Mouse (Mus musculus): ENCODE results near the gene Ankrd23. TPM values are rescaled to one million over a fixed set of nuclear protein-coding genes. Genes with fewer than 3 reads are reported as not detected.

Gene Ankrd23
- polyA plus RNA-seq, 1 experiment from 2014 or later, result 13.2 TPM

- 11% methylated on average over 2 of the region's 2 CpGs for WGBS
- ATAC-seq, result no peak
- no peaks in the 10 kb centered on the region; the same call in 1 of the 2 replicates for H3K4me1 ChIP-seq (replicated peaks; ENCODE audit: control insufficient read depth, insufficient read depth, low read length)
Measured at GRCm38 (mm10) chr1:36566425-36566824, 29.7 kb upstream of the Ankrd23 start.

GRCm38 (mm10) chr1:36564101-36564500 lies 27.4 kb upstream of the Ankrd23 start:
- Histone ChIP-seq H3K36me3 (ENCODE audit: control insufficient read depth, insufficient read depth) (no peaks in the 10 kb centered on the region), H3K4me2 (ENCODE audit: low read length) (no peak overlapping the region), H3K4me1 (replicated peaks; ENCODE audit: control insufficient read depth, insufficient read depth, low read length) (no peaks in the 10 kb centered on the region; the same call in 1 of the 2 replicates), H3K9ac (replicated peaks; ENCODE audit: low read depth, low read length) (no peak overlapping the region), H3K27ac (ENCODE audit: low read length) (no peak overlapping the region), H3K9me3 (ENCODE audit: control insufficient read depth, low read length) (no peaks in the 10 kb centered on the region), H3K4me3 (replicated peaks; ENCODE audit: low read length) (no peak overlapping the region), H3K27me3 (replicated peaks; ENCODE audit: control insufficient read depth, insufficient read depth, low read length) (0 out of 2 replicates have a peak, but pooled peaks cover 2% of the 10 kb centered on the region)
- ATAC-seq, result no peak
- WGBS, result 73% methylated on average over 6 of the region's 6 CpGs

More at GRCm38 (mm10) chr1:36566425-36566824, 29.7 kb upstream of the Ankrd23 start:
- Histone ChIP-seq H3K9me3 (ENCODE audit: control insufficient read depth, low read length) (no peaks in the 10 kb centered on the region), H3K9ac (replicated peaks; ENCODE audit: low read depth, low read length) (no peak overlapping the region), H3K4me3 (replicated peaks; ENCODE audit: low read length) (no peak overlapping the region), H3K4me2 (ENCODE audit: low read length) (no peak overlapping the region), H3K36me3 (ENCODE audit: control insufficient read depth, insufficient read depth) (no peaks in the 10 kb centered on the region), H3K27me3 (replicated peaks; ENCODE audit: control insufficient read depth, insufficient read depth, low read length) (no peaks in the 10 kb centered on the region), H3K27ac (ENCODE audit: low read length) (no peak overlapping the region)

GRCm38 (mm10) chr1:36563632-36564031 lies 26.9 kb upstream of the Ankrd23 start:
- 68% methylated on average over 4 of the region's 4 CpGs for WGBS
- no peak overlapping the region for H3K9ac ChIP-seq (replicated peaks; ENCODE audit: low read depth, low read length)
- peaks cover 3% of the 10 kb centered on the region for H3K4me1 ChIP-seq (replicated peaks; ENCODE audit: control insufficient read depth, insufficient read depth, low read length)
- H3K27me3 ChIP-seq (replicated peaks; ENCODE audit: control insufficient read depth, insufficient read depth, low read length), result 0 out of 2 replicates have a peak, but pooled peaks cover 2% of the 10 kb centered on the region
- no peak overlapping the region for H3K27ac ChIP-seq (ENCODE audit: low read length)
- H3K36me3 ChIP-seq (ENCODE audit: control insufficient read depth, insufficient read depth), result no peaks in the 10 kb centered on the region
- no peak for ATAC-seq
- H3K4me3 ChIP-seq (replicated peaks; ENCODE audit: low read length), result no peak overlapping the region
- no peaks in the 10 kb centered on the region for H3K9me3 ChIP-seq (ENCODE audit: control insufficient read depth, low read length)
- H3K4me2 ChIP-seq (ENCODE audit: low read length), result no peak overlapping the region

- Histone ChIP-seq H3K27ac (ENCODE audit: low read length) (no peak overlapping the region), H3K4me3 (replicated peaks; ENCODE audit: low read length) (no peak overlapping the region), H3K9ac (replicated peaks; ENCODE audit: low read depth, low read length) (no peak overlapping the region), H3K4me2 (ENCODE audit: low read length) (no peak overlapping the region), H3K36me3 (ENCODE audit: control insufficient read depth, insufficient read depth) (no peaks in the 10 kb centered on the region), H3K4me1 (replicated peaks; ENCODE audit: control insufficient read depth, insufficient read depth, low read length) (peaks cover 6% of the 10 kb centered on the region), H3K9me3 (ENCODE audit: control insufficient read depth, low read length) (no peaks in the 10 kb centered on the region), H3K27me3 (replicated peaks; ENCODE audit: control insufficient read depth, insufficient read depth, low read length) (0 out of 2 replicates have a peak, but pooled peaks cover 2% of the 10 kb centered on the region)
- 80% methylated on average over 2 of the region's 2 CpGs for WGBS
- no peak for ATAC-seq
Measured at GRCm38 (mm10) chr1:36563197-36563596, 26.5 kb upstream of the Ankrd23 start.

- no peak for ATAC-seq
- no peak overlapping the region for H3K4me3 ChIP-seq (replicated peaks; ENCODE audit: low read length)
- no peak overlapping the region for H3K9ac ChIP-seq (replicated peaks; ENCODE audit: low read depth, low read length)
- no peak overlapping the region for H3K4me2 ChIP-seq (ENCODE audit: low read length)
- 72% methylated on average over 4 of the region's 4 CpGs for WGBS
- peaks cover 6% of the 10 kb centered on the region for H3K4me1 ChIP-seq (replicated peaks; ENCODE audit: control insufficient read depth, insufficient read depth, low read length)
- H3K36me3 ChIP-seq (ENCODE audit: control insufficient read depth, insufficient read depth), result no peaks in the 10 kb centered on the region
- no peaks in the 10 kb centered on the region for H3K9me3 ChIP-seq (ENCODE audit: control insufficient read depth, low read length)
- 0 out of 2 replicates have a peak, but pooled peaks cover 2% of the 10 kb centered on the region for H3K27me3 ChIP-seq (replicated peaks; ENCODE audit: control insufficient read depth, insufficient read depth, low read length)
- H3K27ac ChIP-seq (ENCODE audit: low read length), result no peak overlapping the region
Measured at GRCm38 (mm10) chr1:36562388-36562787, 25.7 kb upstream of the Ankrd23 start.

GRCm38 (mm10) chr1:36560903-36561302 lies 24.2 kb upstream of the Ankrd23 start:
- no peaks in the 10 kb centered on the region for H3K9me3 ChIP-seq (ENCODE audit: control insufficient read depth, low read length)
- H3K4me2 ChIP-seq (ENCODE audit: low read length), result no peak overlapping the region
- H3K36me3 ChIP-seq (ENCODE audit: control insufficient read depth, insufficient read depth), result no peaks in the 10 kb centered on the region
- H3K27ac ChIP-seq (ENCODE audit: low read length), result no peak overlapping the region
- 60% methylated on average over 6 of the region's 6 CpGs for WGBS
- ATAC-seq, result no peak
- 0 out of 2 replicates have a peak, but pooled peaks cover 2% of the 10 kb centered on the region for H3K27me3 ChIP-seq (replicated peaks; ENCODE audit: control insufficient read depth, insufficient read depth, low read length)
- no peak overlapping the region for H3K4me3 ChIP-seq (replicated peaks; ENCODE audit: low read length)
- no peak overlapping the region for H3K9ac ChIP-seq (replicated peaks; ENCODE audit: low read depth, low read length)
- H3K4me1 ChIP-seq (replicated peaks; ENCODE audit: control insufficient read depth, insufficient read depth, low read length), result peaks cover 7% of the 10 kb centered on the region

- H3K27me3 ChIP-seq (replicated peaks; ENCODE audit: control insufficient read depth, insufficient read depth, low read length), result 0 out of 2 replicates have a peak, but pooled peaks cover 2% of the 10 kb centered on the region
- no peak for ATAC-seq
- 62% methylated on average over 5 of the region's 5 CpGs for WGBS
- H3K4me2 ChIP-seq (ENCODE audit: low read length), result no peak overlapping the region
- no peak overlapping the region for H3K9ac ChIP-seq (replicated peaks; ENCODE audit: low read depth, low read length)
- no peaks in the 10 kb centered on the region for H3K36me3 ChIP-seq (ENCODE audit: control insufficient read depth, insufficient read depth)
- H3K9me3 ChIP-seq (ENCODE audit: control insufficient read depth, low read length), result no peaks in the 10 kb centered on the region
- no peak overlapping the region for H3K4me3 ChIP-seq (replicated peaks; ENCODE audit: low read length)
- H3K4me1 ChIP-seq (replicated peaks; ENCODE audit: control insufficient read depth, insufficient read depth, low read length), result peaks cover 17% of the 10 kb centered on the region
- H3K27ac ChIP-seq (ENCODE audit: low read length), result no peak overlapping the region
Measured at GRCm38 (mm10) chr1:36559888-36560287, 23.2 kb upstream of the Ankrd23 start.

- Histone ChIP-seq H3K27ac (ENCODE audit: low read length) (no peak overlapping the region), H3K4me2 (ENCODE audit: low read length) (no peak overlapping the region), H3K9ac (replicated peaks; ENCODE audit: low read depth, low read length) (no peak overlapping the region), H3K36me3 (ENCODE audit: control insufficient read depth, insufficient read depth) (no peaks in the 10 kb centered on the region), H3K4me1 (replicated peaks; ENCODE audit: control insufficient read depth, insufficient read depth, low read length) (peaks cover 23% of the 10 kb centered on the region), H3K9me3 (ENCODE audit: control insufficient read depth, low read length) (no peaks in the 10 kb centered on the region), H3K27me3 (replicated peaks; ENCODE audit: control insufficient read depth, insufficient read depth, low read length) (0 out of 2 replicates have a peak, but pooled peaks cover 2% of the 10 kb centered on the region), H3K4me3 (replicated peaks; ENCODE audit: low read length) (no peak overlapping the region)
- no peak for ATAC-seq
- WGBS, result 13% methylated on average over 4 of the region's 4 CpGs
Measured at GRCm38 (mm10) chr1:36559256-36559655, 22.6 kb upstream of the Ankrd23 start.

GRCm38 (mm10) chr1:36558031-36558993 lies 21.6 kb upstream of the Ankrd23 start, which contains the start of gene Sema4c:
Gene Sema4c, minus strand, starts transcription at chr1:36558349.
- under 1% methylated on average over 61 of the region's 69 CpGs for WGBS
- Histone ChIP-seq H3K27me3 (replicated peaks; ENCODE audit: control insufficient read depth, insufficient read depth, low read length) (0 out of 2 replicates have a peak, but pooled peaks cover 2% of the 10 kb centered on the region), H3K27ac (ENCODE audit: low read length) (peak within 1 kb of the TSS; percentile 98), H3K4me2 (ENCODE audit: low read length) (peak within 1 kb of the TSS; percentile 60), H3K36me3 (ENCODE audit: control insufficient read depth, insufficient read depth) (peaks cover 4% of the 10 kb centered on the region), H3K9ac (replicated peaks; ENCODE audit: low read depth, low read length) (peak within 1 kb of the TSS; percentile 99), H3K4me1 (replicated peaks; ENCODE audit: control insufficient read depth, insufficient read depth, low read length) (peaks cover 27% of the 10 kb centered on the region), H3K9me3 (ENCODE audit: control insufficient read depth, low read length) (no peaks in the 10 kb centered on the region), H3K4me3 (replicated peaks; ENCODE audit: low read length) (peak within 1 kb of the TSS; percentile 98)
- peak; percentile 70 for ATAC-seq
